Mouse (Mus musculus) brain, embryonic 14.5 days (tissue): Measurements from ENCODE around the gene Plekha4.

ENCODE experiments used
- CTCF ChIP-seq: fragments of 200-500 bp; IDR thresholded peaks from 2 replicates; pipeline ENCODE4 v1.5.1; 2012; ENCODE audit warnings: inconsistent platforms, mild to moderate bottlenecking, moderate library complexity, borderline replicate concordance; ENCODE audit not compliant: insufficient read depth, insufficient read length; ENCODE audit errors: extremely low read depth
- POLR2A ChIP-seq: fragments of 200-500 bp; IDR thresholded peaks from 2 replicates; pipeline ENCODE4 v1.6.1; 2012; ENCODE audit warnings: mild to moderate bottlenecking, inconsistent platforms, borderline replicate concordance; ENCODE audit not compliant: poor library complexity, insufficient read depth, insufficient read length, severe bottlenecking; ENCODE audit errors: extremely low read depth

- TF ChIP-seq CTCF, result no peak
- no peak for TF ChIP-seq POLR2A
Observed at GRCm38 (mm10) chr7:45522957-45523676, 3.0 kb upstream of the Plekha4 start.
